Mouse (Mus musculus) thymus, postnatal 4 days (tissue): ENCODE results near the gene Parp16.
"Not testable (repeated sequence)": the region's sequence is repeated elsewhere in the genome, so short reads cannot be mapped to it uniquely, and the experiment has no call there.

Experiments
- DNase-seq: peaks from one replicate; pipeline ENCODE4 v3.0.0; 2021

The Parp16 gene

GRCm38 (mm10) chr9:65179817-65180624 is 15.1 kb upstream of the Parp16 start:
- no peak for DNase-seq

GRCm38 (mm10) chr9:65188599-65188998 is 6.6 kb upstream of the Parp16 start:
- DNase-seq = peak; percentile 81

GRCm38 (mm10) chr9:65190306-65190705 is 4.8 kb upstream of the Parp16 start:
- no peak for DNase-seq

- no peak for DNase-seq
Measured at GRCm38 (mm10) chr9:65191389-65191754, 3.8 kb upstream of the Parp16 start.

GRCm38 (mm10) chr9:65191755-65192469 is 3.2 kb upstream of the Parp16 start:
- DNase-seq = no peak

DNA sequence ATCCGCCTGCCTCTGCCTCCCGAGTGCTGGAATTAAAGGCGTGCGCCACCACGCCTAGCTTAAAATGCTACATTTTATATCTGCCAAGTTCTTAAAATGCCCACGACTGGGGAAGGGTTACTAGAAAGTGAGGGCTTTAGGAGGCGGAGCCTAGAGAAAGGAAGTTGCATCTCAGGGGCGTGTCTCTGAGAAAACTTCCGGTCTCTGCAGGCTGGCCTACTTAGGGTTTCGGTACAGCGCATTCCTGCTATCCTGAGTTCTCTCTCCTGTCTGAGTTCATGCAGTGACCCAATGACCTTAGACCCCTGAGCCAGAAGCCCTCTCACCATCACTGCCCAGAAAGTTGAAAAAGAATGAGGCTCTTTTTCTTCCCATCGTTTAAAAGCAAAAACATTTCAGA is 1.9 kb upstream of the Parp16 start:
- no peak for DNase-seq

- peak; percentile 35 for DNase-seq
Measured at GRCm38 (mm10) chr9:65195621-65195981, 448 bp downstream of the Parp16 start.

DNA sequence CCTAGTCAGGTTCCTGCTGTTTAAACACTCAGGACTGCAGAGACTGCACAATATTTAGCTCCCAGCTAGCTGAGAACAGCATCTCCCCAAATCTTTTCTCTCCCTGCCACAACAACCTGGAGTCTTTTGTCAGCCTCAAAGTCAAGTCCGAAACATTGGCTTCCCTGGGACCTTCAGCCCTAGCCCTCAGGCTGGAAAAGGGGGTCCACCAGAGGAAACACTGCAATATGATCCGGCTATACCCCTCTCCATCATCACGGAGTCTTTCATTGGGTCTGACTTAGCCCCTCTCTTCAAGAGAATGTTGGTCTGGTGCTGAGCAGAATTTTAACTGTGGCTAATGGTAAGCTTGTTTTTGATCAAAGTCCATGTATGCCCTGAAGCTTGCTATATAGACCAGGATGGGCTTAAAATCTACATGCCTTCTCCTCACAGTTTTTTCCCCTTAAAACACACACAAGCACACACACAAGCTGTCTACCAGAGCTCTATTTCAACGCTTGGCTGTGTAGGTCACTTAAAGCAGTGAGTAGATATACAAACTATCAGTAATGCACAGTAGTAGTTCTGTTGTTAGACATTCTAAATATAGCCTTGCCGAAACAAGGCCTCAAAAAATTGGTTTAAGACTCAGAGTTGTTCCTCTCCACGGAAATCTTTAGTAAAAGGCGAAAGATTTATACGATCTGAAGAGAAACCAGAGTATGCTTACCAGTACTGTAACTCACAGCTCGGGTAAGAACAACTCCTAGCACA is 1.0 kb downstream of the Parp16 start:
- DNase-seq = peak; percentile 30

- peak; percentile 99 for DNase-seq
Measured at GRCm38 (mm10) chr9:65196738-65197569, 1.8 kb downstream of the Parp16 start.

- DNase-seq = no peak
Measured at GRCm38 (mm10) chr9:65197826-65198225, 2.7 kb downstream of the Parp16 start.

GRCm38 (mm10) chr9:65199723-65200122 is 4.6 kb downstream of the Parp16 start:
- no peak for DNase-seq

DNA sequence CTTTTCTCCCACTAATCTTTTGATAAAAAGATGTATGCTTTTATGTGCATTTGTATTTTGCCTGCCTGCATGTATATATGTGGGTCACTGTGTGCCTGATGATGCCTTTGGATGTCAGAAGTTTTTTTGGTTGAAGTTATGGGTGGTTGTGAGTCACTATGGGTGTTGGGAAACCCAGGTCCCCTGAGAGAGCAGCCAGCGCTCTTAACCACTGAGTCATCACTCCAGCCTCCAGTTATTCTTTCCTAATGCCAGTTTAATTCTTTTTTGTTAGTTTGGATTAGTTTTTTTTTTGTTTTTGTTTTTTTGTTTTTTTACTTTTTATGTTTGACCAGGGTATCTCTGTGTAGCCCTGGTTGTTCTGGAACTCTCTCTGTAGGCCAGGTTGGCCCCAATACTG is 5.5 kb downstream of the Parp16 start:
- no peak for DNase-seq

GRCm38 (mm10) chr9:65201021-65201380 is 5.8 kb downstream of the Parp16 start:
- DNase-seq = no peak

GRCm38 (mm10) chr9:65201381-65202164 is 6.4 kb downstream of the Parp16 start:
- DNase-seq = peak; percentile 80

GRCm38 (mm10) chr9:65202165-65202754 is 7.1 kb downstream of the Parp16 start:
- DNase-seq = no peak

- no peak for DNase-seq
Measured at GRCm38 (mm10) chr9:65205049-65205815, 10.1 kb downstream of the Parp16 start.

DNA sequence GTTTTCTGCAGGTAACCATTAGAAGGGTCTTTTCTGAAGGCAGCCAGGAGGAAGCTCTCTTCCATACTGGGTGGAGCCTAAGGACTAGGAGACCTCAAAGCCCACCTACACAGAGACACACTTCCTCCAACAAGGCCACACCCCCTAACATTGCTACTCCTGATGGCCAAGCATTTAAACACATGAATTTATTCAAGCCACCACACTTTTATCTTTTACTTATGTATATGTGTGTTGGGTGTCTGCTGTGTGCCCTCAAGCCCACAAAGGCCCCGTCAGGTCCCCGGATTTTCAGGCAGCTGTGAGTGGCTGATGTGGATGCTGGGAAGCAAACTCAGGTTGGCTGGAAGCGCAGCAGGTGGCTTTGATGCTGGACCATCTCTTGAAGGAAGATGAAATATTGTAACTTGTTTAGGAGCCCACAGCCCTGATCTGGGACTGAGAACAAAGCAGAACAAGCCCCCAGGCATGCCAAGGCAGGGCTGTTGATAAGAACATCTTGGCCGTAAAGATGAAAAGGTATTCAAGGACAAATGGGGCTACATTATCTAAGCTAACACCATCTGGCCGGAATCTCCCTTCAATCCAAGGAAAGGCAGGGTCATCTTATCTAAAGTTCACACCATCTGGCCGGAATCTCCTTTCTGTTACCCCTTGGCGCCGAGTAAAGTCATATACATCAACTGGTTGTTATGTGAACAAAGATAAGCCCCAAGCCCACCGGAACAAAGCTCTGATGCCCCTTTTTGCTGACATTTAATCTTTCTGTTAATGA is 12.1 kb downstream of the Parp16 start:
- not testable (repeated sequence) for DNase-seq

GRCm38 (mm10) chr9:65208293-65209179 is 13.4 kb downstream of the Parp16 start:
- DNase-seq = no peak

- no peak for DNase-seq
Measured at GRCm38 (mm10) chr9:65211598-65211997, 16.4 kb downstream of the Parp16 start.
